Mouse (Mus musculus): Measurements from ENCODE around the gene Abcc1.

DNA sequence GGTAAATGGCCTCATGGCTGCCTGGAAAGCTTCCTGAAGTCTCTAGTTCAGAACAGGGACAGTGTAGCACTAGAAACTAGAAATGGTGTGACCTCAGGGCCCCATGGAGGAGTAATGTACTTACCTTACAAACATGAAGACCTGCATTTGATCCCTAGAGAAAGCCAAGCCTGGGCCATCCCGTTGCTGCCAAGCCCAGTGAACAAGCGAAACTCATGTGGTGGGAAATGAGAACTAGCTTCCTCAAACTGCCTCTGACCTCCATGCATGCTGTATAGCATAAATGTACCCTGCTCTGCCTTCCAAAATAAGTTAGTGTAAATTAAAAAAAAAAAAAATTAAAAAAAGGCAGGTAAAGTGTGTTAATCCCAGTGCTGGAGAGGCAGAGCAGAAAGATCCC lies 101.2 kb downstream of the Abcc1 start:
- no peak for TF ChIP-seq CTCF (conservative IDR thresholded peaks at IDR 0.05 in 1 of 2, IDR thresholded peaks at IDR 0.05 in 1 of 2; ENCODE audit: low read depth in 2 of 2, low read length in 2 of 2)
- TF ChIP-seq TCF12 (IDR thresholded peaks at IDR 0.05; ENCODE audit: low read depth, low read length) = no peak
- no peak for TF ChIP-seq KAT2A (IDR thresholded peaks at IDR 0.05; ENCODE audit: insufficient replicate concordance, low read length)
- no peak for TF ChIP-seq UBTF (IDR thresholded peaks at IDR 0.05; ENCODE audit: low read depth, low read length)
- no peak for TF ChIP-seq E2F4 (IDR thresholded peaks at IDR 0.05; ENCODE audit: insufficient replicate concordance, low read depth, low read length)
- TF ChIP-seq POLR2AphosphoS2 (IDR thresholded peaks at IDR 0.05; ENCODE audit: low read depth, low read length) = no peak
- TF ChIP-seq EP300 (IDR thresholded peaks at IDR 0.05; ENCODE audit: low read length) = no peak
